Mouse (Mus musculus) testis, adult 2 months (tissue): Measurements from ENCODE around the gene Fbxw9. TPM values are rescaled to one million over a fixed set of nuclear protein-coding genes. Genes with fewer than 3 reads are reported as not detected.

Experiments used
- H3K27ac ChIP-seq: fragments of 200-500 bp; 2 replicates; pipeline ENCODE4 v1.5.1; 2012; ENCODE audit warnings: low read depth, low read length; ENCODE audit not compliant: control insufficient read depth, insufficient read depth
- H3K27me3 ChIP-seq: fragments of 200-500 bp; 2 replicates; pipeline ENCODE4 v1.6.1; 2012; ENCODE audit warnings: mild to moderate bottlenecking, low read length, moderate library complexity; ENCODE audit not compliant: control insufficient read depth, insufficient read depth
- H3K36me3 ChIP-seq: fragments of 200-500 bp; 2 replicates; pipeline ENCODE4 v1.6.1; 2012; ENCODE audit warnings: mild to moderate bottlenecking, low read length; ENCODE audit not compliant: control insufficient read depth, insufficient read depth
- H3K4me1 ChIP-seq: fragments of 200-500 bp; 2 replicates; pipeline ENCODE4 v1.6.1; 2012; ENCODE audit warnings: low read length; ENCODE audit not compliant: control insufficient read depth, insufficient read depth
- H3K4me3 ChIP-seq: fragments of 200-500 bp; 2 replicates; pipeline ENCODE4 v1.5.1; 2012; ENCODE audit warnings: low read depth, mild to moderate bottlenecking, low read length, moderate library complexity, mixed read lengths; ENCODE audit not compliant: control insufficient read depth
- CTCF ChIP-seq: fragments of 200-500 bp; IDR thresholded peaks from 2 replicates; pipeline ENCODE4 v1.5.1; 2012; ENCODE audit warnings: low read depth, mild to moderate bottlenecking, inconsistent platforms, low read length, moderate library complexity; ENCODE audit not compliant: control insufficient read depth, insufficient read depth, insufficient replicate concordance
- POLR2A ChIP-seq: fragments of 200-500 bp; IDR thresholded peaks from 2 replicates; pipeline ENCODE4 v1.6.1; 2012; ENCODE audit warnings: low read depth, mild to moderate bottlenecking, inconsistent platforms, low read length, moderate library complexity; ENCODE audit not compliant: control insufficient read depth
- polyA plus RNA-seq: library from polyadenylated mRNA; depleted of rRNA; stranded (reverse); fragments of >200 nt; gene quantifications from 2 replicates; pipeline ENCODE4 v1.2.3, GENCODE M21; 2012; rRNA removed

The Fbxw9 gene
- polyA plus RNA-seq, result 83.8 and 91.5 TPM in 2 replicates

DNA sequence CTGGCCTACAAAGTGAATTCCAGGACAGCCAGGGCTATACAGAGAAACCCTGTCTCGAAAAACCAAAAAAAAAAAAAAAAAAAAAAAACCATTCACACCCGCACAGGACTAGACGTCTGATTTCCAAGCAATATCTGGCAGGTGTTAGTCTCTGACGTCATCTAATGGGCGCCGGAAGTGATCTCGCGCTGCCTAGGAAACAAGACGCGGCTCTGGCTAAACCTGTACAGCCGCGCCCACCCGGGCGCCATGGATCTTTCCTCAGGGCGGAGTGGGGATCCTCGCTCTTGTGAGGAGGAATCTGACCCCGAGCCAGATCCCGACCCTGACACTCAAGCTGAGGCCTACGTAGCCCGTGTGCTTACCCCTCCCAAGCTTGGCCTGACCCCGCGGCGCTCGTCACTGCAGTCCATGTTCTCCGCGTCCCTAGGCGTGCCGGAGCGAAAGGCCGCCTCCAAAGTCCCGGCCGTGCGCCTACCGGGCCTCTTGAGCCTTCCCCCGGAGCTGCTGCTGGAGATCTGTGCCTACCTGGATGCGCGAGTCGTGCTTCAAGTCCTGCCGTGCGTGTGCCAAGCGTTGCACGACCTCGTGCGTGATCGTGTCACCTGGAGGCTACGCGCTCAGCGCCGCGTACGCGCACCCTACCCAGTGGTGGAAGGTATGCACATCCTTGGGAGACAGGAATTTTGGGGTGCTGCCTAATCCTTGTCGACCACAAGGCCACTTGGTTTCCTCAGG is at the start of gene Fbxw9:
Fbxw9 (plus strand) TSS at position 177 of the 738 bp plus-strand sequence.
- Histone ChIP-seq H3K36me3 (no peaks in the 10 kb centered on the region; the same call in 1 of the 2 replicates), H3K27me3 (no peaks in the 10 kb centered on the region), H3K4me1 (peaks cover 2% of the 10 kb centered on the region), H3K4me3 (peak within 1 kb of the TSS; percentile 97), H3K27ac (peak within 1 kb of the TSS; percentile 73)
- peak; percentile 33; the same call in 1 of the 2 replicates for TF ChIP-seq CTCF
- TF ChIP-seq POLR2A, result peak; percentile 69

DNA sequence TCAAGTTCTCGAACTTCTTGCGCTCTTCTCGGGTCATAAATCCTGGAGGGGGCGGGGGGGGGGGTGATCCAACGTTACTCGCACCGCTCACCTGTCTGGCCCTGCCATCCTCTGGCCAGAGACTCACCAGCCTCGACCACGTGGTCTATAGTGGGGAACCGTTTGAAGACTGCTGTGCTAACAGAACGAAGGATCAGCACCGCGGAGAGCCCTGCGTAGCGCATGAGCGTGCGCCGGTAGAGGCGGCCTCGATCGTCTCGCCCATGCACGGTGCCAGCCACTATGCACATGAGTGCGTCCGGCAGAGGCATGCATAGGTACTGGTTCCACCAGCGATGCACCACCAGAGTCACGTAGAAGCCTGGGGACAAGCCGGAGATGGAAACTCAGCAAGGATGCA is 48.6 kb upstream of the Fbxw9 start:
- Histone ChIP-seq H3K27ac (no peak overlapping the region), H3K4me1 (peaks cover 16% of the 10 kb centered on the region), H3K36me3 (no peaks in the 10 kb centered on the region), H3K4me3 (no peak overlapping the region), H3K27me3 (no peaks in the 10 kb centered on the region)
- TF ChIP-seq CTCF (no peak), POLR2A (no peak)

GRCm38 (mm10) chr8:85013230-85013840 is 46.5 kb upstream of the Fbxw9 start:
- peak; percentile 29; the same call in 1 of the 2 replicates for TF ChIP-seq CTCF
- no peak for TF ChIP-seq POLR2A

DNA sequence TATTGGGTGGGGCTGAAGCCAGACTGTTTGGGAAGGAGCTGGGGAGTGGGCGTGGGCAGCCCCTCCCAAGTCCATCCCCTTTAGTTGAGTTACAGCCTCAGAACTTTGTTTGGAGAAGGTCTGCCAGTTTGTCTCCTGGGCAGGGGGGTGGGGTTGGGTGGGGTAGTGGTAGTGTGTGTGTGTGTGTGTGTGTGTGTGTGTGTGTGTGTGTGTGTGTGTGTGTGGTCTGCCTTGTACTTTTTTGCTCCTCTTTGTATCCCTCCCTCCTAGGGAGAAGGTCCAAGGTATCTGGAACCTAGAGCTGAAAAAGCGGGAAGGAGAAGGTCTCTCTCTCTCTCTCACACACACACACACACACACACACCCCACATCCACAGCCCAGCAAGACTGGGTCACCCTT is 45.4 kb upstream of the Fbxw9 start, which contains the start of gene Best2:
Best2 (minus strand) TSS at position 101 of the 400 bp plus-strand sequence.
- Histone ChIP-seq H3K4me3 (peak within 1 kb of the TSS; percentile 69), H3K36me3 (no peaks in the 10 kb centered on the region), H3K4me1 (peaks cover 9% of the 10 kb centered on the region), H3K27me3 (no peaks in the 10 kb centered on the region), H3K27ac (no peak within 1 kb of the TSS)
- TF ChIP-seq POLR2A, result no peak
- no peak for TF ChIP-seq CTCF

More at GRCm38 (mm10) chr8:85013230-85013840, 46.5 kb upstream of the Fbxw9 start:
- Histone ChIP-seq H3K27me3 (no peaks in the 10 kb centered on the region), H3K4me1 (peaks cover 9% of the 10 kb centered on the region), H3K27ac (no peak overlapping the region), H3K4me3 (peak overlapping the region; percentile 69), H3K36me3 (no peaks in the 10 kb centered on the region)

GRCm38 (mm10) chr8:85016724-85017123 is 43.1 kb upstream of the Fbxw9 start:
- H3K27me3 ChIP-seq, result no peaks in the 10 kb centered on the region
- H3K27ac ChIP-seq, result no peak overlapping the region
- H3K4me3 ChIP-seq, result no peak overlapping the region
- peaks cover 3% of the 10 kb centered on the region for H3K4me1 ChIP-seq
- TF ChIP-seq CTCF (no peak), POLR2A (no peak)
- no peaks in the 10 kb centered on the region for H3K36me3 ChIP-seq

- Histone ChIP-seq H3K27me3 (no peaks in the 10 kb centered on the region), H3K4me1 (peaks cover 3% of the 10 kb centered on the region), H3K36me3 (no peaks in the 10 kb centered on the region), H3K27ac (no peak overlapping the region), H3K4me3 (no peak overlapping the region)
- TF ChIP-seq CTCF (no peak), POLR2A (no peak)
Measured at GRCm38 (mm10) chr8:85017209-85017608, 42.6 kb upstream of the Fbxw9 start.

DNA sequence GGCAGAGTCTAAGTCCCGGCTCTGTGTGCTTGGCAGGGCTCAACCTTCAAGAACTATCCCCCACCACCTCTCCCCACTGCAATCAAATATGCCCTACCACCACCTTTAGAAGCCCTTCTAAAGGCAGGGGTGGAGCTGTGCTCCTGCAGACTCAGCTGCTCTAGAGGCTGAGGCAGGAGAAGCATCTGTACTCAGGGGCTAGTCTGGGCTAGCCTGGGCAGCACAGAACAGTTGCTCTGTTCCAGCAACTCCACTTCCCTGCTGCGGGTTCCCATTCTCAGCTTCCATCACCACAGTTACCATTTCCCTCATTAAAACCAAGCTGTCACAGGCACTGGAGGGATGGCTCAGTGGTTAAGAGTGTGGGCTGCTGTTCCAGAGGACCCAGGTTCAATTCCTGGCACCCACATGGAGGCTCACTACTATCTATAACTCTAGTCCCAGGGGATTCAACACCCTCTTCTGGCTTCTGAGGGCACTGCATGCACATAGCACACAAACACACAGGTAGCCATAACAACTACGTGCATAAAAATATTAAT is 38.3 kb upstream of the Fbxw9 start:
- H3K4me1 ChIP-seq, result peaks cover 2% of the 10 kb centered on the region
- H3K27me3 ChIP-seq, result no peaks in the 10 kb centered on the region
- no peaks in the 10 kb centered on the region for H3K36me3 ChIP-seq
- no peak overlapping the region for H3K27ac ChIP-seq
- H3K4me3 ChIP-seq, result no peak overlapping the region
- TF ChIP-seq CTCF, result no peak
- TF ChIP-seq POLR2A, result no peak
